Mouse (Mus musculus) liver, embryonic 15.5 days (tissue): ENCODE measurements around the gene Pcdh15. TPM values are rescaled to one million over a fixed set of nuclear protein-coding genes. Genes with fewer than 3 reads are reported as not detected.

Experiments used
- ATAC-seq: fragments of 200-750 bp; cut with Nextera tagmentation; 2 replicates; pipeline ENCODE4 v1.8.0; 2017; ENCODE audit warnings: moderate number of reproducible peaks, mild to moderate bottlenecking, moderate library complexity; ENCODE audit not compliant: insufficient read depth
- H3K27ac ChIP-seq: fragments of 300-500 bp; sonication (generic); replicated peaks from 2 replicates; pipeline ENCODE4 v1.5.1; 2015; ENCODE audit warnings: mild to moderate bottlenecking, inconsistent platforms
- H3K27me3 ChIP-seq: fragments of 300-500 bp; sonication (generic); 2 replicates; pipeline ENCODE4 v1.6.1; 2015; ENCODE audit warnings: mild to moderate bottlenecking, inconsistent platforms
- H3K36me3 ChIP-seq: fragments of 300-500 bp; sonication (generic); replicated peaks from 2 replicates; pipeline ENCODE4 v1.6.1; 2015; ENCODE audit warnings: moderate library complexity, mild to moderate bottlenecking, inconsistent platforms
- H3K4me1 ChIP-seq: fragments of 300-500 bp; sonication (generic); replicated peaks from 2 replicates; pipeline ENCODE4 v1.6.1; 2015; ENCODE audit warnings: inconsistent platforms
- H3K4me2 ChIP-seq: fragments of 300-500 bp; sonication (generic); 2 replicates; pipeline ENCODE4 v1.6.1; 2015; ENCODE audit warnings: moderate library complexity, mild to moderate bottlenecking, inconsistent platforms
- H3K4me3 ChIP-seq: fragments of 300-500 bp; sonication (generic); replicated peaks from 2 replicates; pipeline ENCODE4 v1.5.1; 2015; ENCODE audit warnings: mild to moderate bottlenecking, inconsistent platforms
- H3K9ac ChIP-seq: fragments of 300-500 bp; sonication (generic); 2 replicates; pipeline ENCODE4 v1.6.1; 2015; ENCODE audit warnings: moderate library complexity, mild to moderate bottlenecking, inconsistent platforms
- H3K9me3 ChIP-seq: fragments of 300-500 bp; sonication (generic); replicated peaks from 2 replicates; pipeline ENCODE4 v1.6.1; 2016; ENCODE audit warnings: inconsistent platforms
- WGBS: fragments of 180-500 bp; shearing (Covaris S2); methylation state at CpG from one replicate; pipeline ENCODE4 v1.1.7; 2015; ENCODE audit warnings: mixed read lengths; ENCODE audit not compliant: insufficient replicate concordance; 5-methylcytosine and 5-hydroxymethylcytosine counted together
- polyA plus RNA-seq: library from polyadenylated mRNA; unstranded; fragments of >200 nt; fragmentation: Nextera tagmentation; extraction: Ambion mirVana; gene quantifications from 2 replicates; pipeline ENCODE4 v1.2.1, GENCODE M21; 2015

Pcdh15 gene
- polyA plus RNA-seq = 0.16 and 0.20 TPM in 2 replicates

- H3K4me1 ChIP-seq = no peaks in the 10 kb centered on the region
- no peak for ATAC-seq
- peak within 1 kb of the TSS; percentile 23; the same call in 1 of the 2 replicates for H3K4me3 ChIP-seq
- peak within 1 kb of the TSS; percentile 47 for H3K4me2 ChIP-seq
- 1% methylated on average over 79 of the region's 79 CpGs for WGBS
- H3K9me3 ChIP-seq = no peaks in the 10 kb centered on the region
- no peak within 1 kb of the TSS for H3K9ac ChIP-seq
- no peak within 1 kb of the TSS for H3K27ac ChIP-seq
- no peaks in the 10 kb centered on the region for H3K36me3 ChIP-seq
- H3K27me3 ChIP-seq = peaks cover 57% of the 10 kb centered on the region
Measured at GRCm38 (mm10) chr10:73098966-73099845, at the start of gene Pcdh15. Gene Pcdh15 (plus strand): TSS chr10:73099342.

DNA sequence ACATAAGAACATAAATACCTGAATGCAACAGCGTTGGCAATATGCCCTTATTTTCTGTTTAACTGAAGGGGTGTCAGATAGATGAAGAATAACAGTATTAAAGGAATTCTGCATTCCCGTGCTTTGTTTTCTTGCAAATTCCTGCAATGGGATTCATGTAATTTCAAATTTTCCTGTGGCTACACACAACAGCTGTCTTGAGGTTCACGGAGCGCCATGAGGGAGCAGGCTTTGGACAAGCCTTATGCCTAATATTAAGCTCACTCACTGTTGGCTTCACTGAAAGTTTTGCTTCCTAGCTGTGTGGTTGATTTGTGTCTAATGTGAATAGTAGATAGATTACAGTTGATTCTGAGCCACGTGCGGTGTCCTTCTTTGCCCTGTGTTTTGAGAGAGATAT lies 47.1 kb upstream of the Pcdh15 start:
- H3K9me3 ChIP-seq = no peaks in the 10 kb centered on the region
- H3K4me3 ChIP-seq = no peak overlapping the region
- ATAC-seq = no peak
- H3K27me3 ChIP-seq = no peaks in the 10 kb centered on the region
- WGBS = 69% methylated on average over 6 of the region's 6 CpGs
- H3K4me2 ChIP-seq = no peak overlapping the region
- H3K36me3 ChIP-seq = no peaks in the 10 kb centered on the region
- no peaks in the 10 kb centered on the region for H3K4me1 ChIP-seq
- H3K27ac ChIP-seq = no peak overlapping the region
- no peak overlapping the region for H3K9ac ChIP-seq

- Histone ChIP-seq H3K9ac (no peak overlapping the region), H3K9me3 (no peaks in the 10 kb centered on the region), H3K36me3 (no peaks in the 10 kb centered on the region), H3K27me3 (no peaks in the 10 kb centered on the region), H3K4me1 (no peaks in the 10 kb centered on the region), H3K4me3 (no peak overlapping the region), H3K27ac (no peak overlapping the region), H3K4me2 (no peak overlapping the region)
- no peak for ATAC-seq
- WGBS = 46% methylated on average over 2 of the region's 2 CpGs
Measured at GRCm38 (mm10) chr10:73059726-73060230, 39.4 kb upstream of the Pcdh15 start.

- ATAC-seq = no peak
- Histone ChIP-seq H3K4me3 (no peak overlapping the region), H3K9ac (no peak overlapping the region), H3K27ac (no peak overlapping the region), H3K9me3 (no peaks in the 10 kb centered on the region), H3K27me3 (no peaks in the 10 kb centered on the region), H3K4me2 (no peak overlapping the region), H3K4me1 (no peaks in the 10 kb centered on the region), H3K36me3 (no peaks in the 10 kb centered on the region)
- 63% methylated on average over 5 of the region's 5 CpGs for WGBS
Measured at GRCm38 (mm10) chr10:73086703-73087102, 12.4 kb upstream of the Pcdh15 start.

- ATAC-seq = no peak
- H3K27ac ChIP-seq = no peak overlapping the region
- no peaks in the 10 kb centered on the region for H3K4me1 ChIP-seq
- H3K9me3 ChIP-seq = no peaks in the 10 kb centered on the region
- WGBS = 3% methylated on average over 17 of the region's 17 CpGs
- no peaks in the 10 kb centered on the region for H3K36me3 ChIP-seq
- H3K27me3 ChIP-seq = peaks cover 55% of the 10 kb centered on the region
- H3K9ac ChIP-seq = no peak overlapping the region
- no peak overlapping the region for H3K4me3 ChIP-seq
- no peak overlapping the region for H3K4me2 ChIP-seq
Measured at GRCm38 (mm10) chr10:73096531-73097135, 2.5 kb upstream of the Pcdh15 start.

GRCm38 (mm10) chr10:73097176-73097575 lies 2.0 kb upstream of the Pcdh15 start:
- no peak for ATAC-seq
- Histone ChIP-seq H3K36me3 (no peaks in the 10 kb centered on the region), H3K4me3 (no peak overlapping the region), H3K4me2 (no peak overlapping the region), H3K4me1 (no peaks in the 10 kb centered on the region), H3K9me3 (no peaks in the 10 kb centered on the region), H3K27ac (no peak overlapping the region), H3K27me3 (peaks cover 57% of the 10 kb centered on the region), H3K9ac (no peak overlapping the region)
- WGBS = 12% methylated on average over 7 of the region's 7 CpGs

DNA sequence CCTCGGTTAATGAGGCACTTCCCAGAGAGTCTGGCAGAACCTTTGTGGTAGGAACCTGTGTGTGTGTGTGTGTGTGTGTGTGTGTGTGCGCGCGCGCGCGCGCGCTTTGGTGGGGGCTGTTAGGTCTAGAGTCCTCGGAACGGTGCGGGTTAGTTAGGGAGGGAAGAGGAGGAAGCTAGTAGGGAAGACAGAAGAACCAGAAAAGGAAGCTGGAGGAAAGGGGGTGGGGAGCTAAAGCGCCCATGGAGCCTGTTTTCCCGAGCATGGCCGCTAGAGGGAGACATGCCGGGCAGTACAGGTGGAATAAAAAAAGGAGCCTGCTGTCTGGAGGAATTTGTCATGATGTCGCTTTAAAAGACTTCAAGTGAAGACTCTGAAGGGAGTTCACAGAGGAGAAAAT lies 1.2 kb upstream of the Pcdh15 start:
- Histone ChIP-seq H3K36me3 (no peaks in the 10 kb centered on the region), H3K27ac (no peak overlapping the region), H3K27me3 (peaks cover 57% of the 10 kb centered on the region), H3K4me3 (no peak overlapping the region), H3K4me2 (no peak overlapping the region), H3K9ac (no peak overlapping the region), H3K9me3 (no peaks in the 10 kb centered on the region), H3K4me1 (no peaks in the 10 kb centered on the region)
- ATAC-seq = no peak
- whole genome bisulfite sequencing = under 1% methylated on average over 17 of the region's 17 CpGs

DNA sequence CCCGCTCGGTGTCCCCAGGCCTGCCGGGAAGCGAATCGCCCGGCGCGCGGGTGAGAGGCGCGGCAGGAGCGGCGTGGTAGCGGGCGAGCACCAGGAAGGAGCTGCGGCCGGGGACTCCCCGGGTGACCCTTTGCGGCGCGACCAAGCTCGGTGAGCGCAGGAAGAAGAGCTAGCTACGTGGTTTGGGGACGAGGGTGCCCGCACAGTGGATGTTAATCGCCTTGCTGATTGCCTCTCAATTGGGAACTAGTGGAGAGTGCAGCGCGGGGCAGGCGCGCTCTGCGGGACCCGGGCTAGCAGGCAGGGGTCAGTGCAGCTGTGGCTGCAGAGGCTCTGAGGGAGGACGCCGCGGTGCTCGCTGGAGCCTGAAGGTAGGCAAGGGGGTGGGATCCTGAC lies 702 bp downstream of the Pcdh15 start:
- 1% methylated on average over 37 of the region's 37 CpGs for WGBS
- H3K27me3 ChIP-seq = peaks cover 57% of the 10 kb centered on the region

DNA sequence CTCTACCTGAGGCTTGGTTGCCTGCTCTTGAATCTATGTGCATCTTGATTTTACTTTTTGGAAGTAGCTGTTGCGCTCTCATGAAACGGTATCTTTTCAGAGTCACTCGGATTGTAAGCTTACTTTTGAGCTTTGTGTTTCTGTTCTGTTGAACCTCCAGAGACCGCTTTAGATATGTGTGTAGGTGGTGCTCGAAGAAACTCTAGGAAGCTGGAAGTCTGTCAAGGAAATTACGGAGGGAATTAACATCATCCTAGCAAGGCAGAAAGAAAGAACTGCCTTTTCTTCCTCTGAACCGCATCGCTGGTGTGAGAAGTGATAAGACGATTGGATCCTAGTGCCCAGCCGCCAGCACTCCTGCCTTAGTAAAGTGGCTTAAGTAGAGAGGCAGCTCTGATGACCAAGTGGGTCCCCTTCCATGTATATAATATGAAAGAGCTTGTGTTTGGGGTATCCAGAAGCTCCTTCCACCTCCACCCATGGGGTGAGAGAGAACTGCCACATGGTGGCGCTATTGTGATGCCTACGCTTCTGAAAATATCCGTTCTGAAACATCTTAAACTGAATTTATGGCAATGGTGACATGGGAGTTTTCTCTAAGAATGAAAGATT lies 4.3 kb downstream of the Pcdh15 start:
- 54% methylated on average over 13 of the region's 13 CpGs for WGBS
- H3K36me3 ChIP-seq = no peaks in the 10 kb centered on the region
- no peak for ATAC-seq
- H3K9ac ChIP-seq = no peak overlapping the region
- H3K4me2 ChIP-seq = no peak overlapping the region
- H3K27me3 ChIP-seq = peaks cover 31% of the 10 kb centered on the region
- no peaks in the 10 kb centered on the region for H3K9me3 ChIP-seq
- no peaks in the 10 kb centered on the region for H3K4me1 ChIP-seq
- no peak overlapping the region for H3K27ac ChIP-seq
- H3K4me3 ChIP-seq = no peak overlapping the region

More for the DNA sequence above, 702 bp downstream of the Pcdh15 start:
- Histone ChIP-seq H3K4me1 (no peaks in the 10 kb centered on the region), H3K27ac (no peak overlapping the region), H3K4me2 (peak overlapping the region; percentile 47), H3K9me3 (no peaks in the 10 kb centered on the region), H3K9ac (no peak overlapping the region), H3K36me3 (no peaks in the 10 kb centered on the region), H3K4me3 (peak overlapping the region; percentile 23; the same call in 1 of the 2 replicates)
- no peak for ATAC-seq

- Histone ChIP-seq H3K27ac (no peak overlapping the region), H3K36me3 (no peaks in the 10 kb centered on the region), H3K4me2 (no peak overlapping the region), H3K4me1 (no peaks in the 10 kb centered on the region), H3K9ac (no peak overlapping the region), H3K9me3 (no peaks in the 10 kb centered on the region), H3K27me3 (peaks cover 7% of the 10 kb centered on the region), H3K4me3 (no peak overlapping the region)
- WGBS = 31% methylated on average over 2 of the region's 2 CpGs
- ATAC-seq = no peak
Measured at GRCm38 (mm10) chr10:73105893-73106292, 6.8 kb downstream of the Pcdh15 start.

- H3K9me3 ChIP-seq = no peaks in the 10 kb centered on the region
- no peak overlapping the region for H3K9ac ChIP-seq
- no peaks in the 10 kb centered on the region for H3K27me3 ChIP-seq
- WGBS = 48% methylated on average over 3 of the region's 3 CpGs
- no peaks in the 10 kb centered on the region for H3K4me1 ChIP-seq
- no peak overlapping the region for H3K4me3 ChIP-seq
- no peak overlapping the region for H3K27ac ChIP-seq
- no peaks in the 10 kb centered on the region for H3K36me3 ChIP-seq
- no peak overlapping the region for H3K4me2 ChIP-seq
- no peak for ATAC-seq
Measured at GRCm38 (mm10) chr10:73137985-73138384, 38.8 kb downstream of the Pcdh15 start.
